Mouse (Mus musculus): ENCODE data around the gene Cnn1. TPM values are rescaled to one million over a fixed set of nuclear protein-coding genes. Genes with fewer than 3 reads are reported as not detected.
A peak's percentile ranks its signal among the peaks of the same experiment; 100 is the strongest.

The Cnn1 gene
- polyA plus RNA-seq, 1 experiment from 2014 or later, result 2.1 TPM

- 87% methylated on average over 2 of the region's 2 CpGs for WGBS
- no peaks in the 10 kb centered on the region for H3K27me3 ChIP-seq (ENCODE audit: control insufficient read depth, insufficient read depth, low read length)
- ATAC-seq (ENCODE audit: low FRiP score) (no peak), DNase-seq (ENCODE audit: low spot score) (no peak)
- H3K9ac ChIP-seq (ENCODE audit: low read depth, low read length), result no peak overlapping the region
- no peak overlapping the region for H3K4me3 ChIP-seq (ENCODE audit: low read depth, low read length)
- H3K27ac ChIP-seq (ENCODE audit: low read depth, low read length), result no peak overlapping the region
- peaks cover 3% of the 10 kb centered on the region; the same call in 1 of the 2 replicates for H3K4me1 ChIP-seq (replicated peaks; ENCODE audit: control insufficient read depth, insufficient read depth, low read length)
- no peaks in the 10 kb centered on the region for H3K36me3 ChIP-seq (ENCODE audit: control insufficient read depth, insufficient read depth, low read length)
- no peak overlapping the region for H3K4me2 ChIP-seq (replicated peaks; ENCODE audit: low read depth, low read length)
- H3K9me3 ChIP-seq (ENCODE audit: control insufficient read depth, low read length), result no peaks in the 10 kb centered on the region
Measured at GRCm38 (mm10) chr9:22087034-22087618, 11.9 kb upstream of the Cnn1 start.

- Histone ChIP-seq H3K4me2 (replicated peaks; ENCODE audit: low read depth, low read length) (no peak overlapping the region), H3K9me3 (ENCODE audit: control insufficient read depth, low read length) (no peaks in the 10 kb centered on the region), H3K27me3 (ENCODE audit: control insufficient read depth, insufficient read depth, low read length) (no peaks in the 10 kb centered on the region), H3K4me1 (replicated peaks; ENCODE audit: control insufficient read depth, insufficient read depth, low read length) (peaks cover 3% of the 10 kb centered on the region; the same call in 1 of the 2 replicates), H3K27ac (ENCODE audit: low read depth, low read length) (no peak overlapping the region), H3K36me3 (ENCODE audit: control insufficient read depth, insufficient read depth, low read length) (no peaks in the 10 kb centered on the region), H3K9ac (ENCODE audit: low read depth, low read length) (no peak overlapping the region), H3K4me3 (ENCODE audit: low read depth, low read length) (no peak overlapping the region)
- 97% methylated on average over 7 of the region's 7 CpGs for WGBS
- ATAC-seq (ENCODE audit: low FRiP score), result no peak
- no peak for DNase-seq (ENCODE audit: low spot score)
Measured at GRCm38 (mm10) chr9:22089281-22089680, 9.7 kb upstream of the Cnn1 start.

GRCm38 (mm10) chr9:22089986-22090385, 9.0 kb upstream of the Cnn1 start:
- DNase-seq (ENCODE audit: low spot score) (no peak), ATAC-seq (ENCODE audit: low FRiP score) (no peak)
- Histone ChIP-seq H3K9ac (ENCODE audit: low read depth, low read length) (no peak overlapping the region), H3K4me3 (ENCODE audit: low read depth, low read length) (no peak overlapping the region), H3K4me1 (replicated peaks; ENCODE audit: control insufficient read depth, insufficient read depth, low read length) (no peaks in the 10 kb centered on the region), H3K36me3 (ENCODE audit: control insufficient read depth, insufficient read depth, low read length) (no peaks in the 10 kb centered on the region), H3K4me2 (replicated peaks; ENCODE audit: low read depth, low read length) (no peak overlapping the region), H3K9me3 (ENCODE audit: control insufficient read depth, low read length) (no peaks in the 10 kb centered on the region), H3K27me3 (ENCODE audit: control insufficient read depth, insufficient read depth, low read length) (no peaks in the 10 kb centered on the region), H3K27ac (ENCODE audit: low read depth, low read length) (no peak overlapping the region)
- 86% methylated on average over 7 of the region's 7 CpGs for WGBS

- Histone ChIP-seq H3K36me3 (ENCODE audit: control insufficient read depth, insufficient read depth, low read length) (no peaks in the 10 kb centered on the region), H3K4me1 (replicated peaks; ENCODE audit: control insufficient read depth, insufficient read depth, low read length) (peaks cover 3% of the 10 kb centered on the region; the same call in 1 of the 2 replicates), H3K27me3 (ENCODE audit: control insufficient read depth, insufficient read depth, low read length) (no peaks in the 10 kb centered on the region; the same call in 1 of the 2 replicates), H3K9me3 (ENCODE audit: control insufficient read depth, low read length) (no peaks in the 10 kb centered on the region), H3K4me2 (replicated peaks; ENCODE audit: low read depth, low read length) (no peak overlapping the region), H3K27ac (ENCODE audit: low read depth, low read length) (no peak overlapping the region), H3K9ac (ENCODE audit: low read depth, low read length) (no peak overlapping the region), H3K4me3 (ENCODE audit: low read depth, low read length) (no peak overlapping the region)
- no peak for DNase-seq (ENCODE audit: low spot score)
- WGBS, result 85% methylated on average over 6 of the region's 6 CpGs
- no peak for ATAC-seq (ENCODE audit: low FRiP score)
Measured at GRCm38 (mm10) chr9:22092746-22093145, 6.3 kb upstream of the Cnn1 start.

GRCm38 (mm10) chr9:22095854-22096307, 3.1 kb upstream of the Cnn1 start:
- H3K36me3 ChIP-seq (ENCODE audit: control insufficient read depth, insufficient read depth, low read length), result no peaks in the 10 kb centered on the region
- WGBS, result 5% methylated on average over 24 of the region's 24 CpGs
- no peak overlapping the region for H3K27ac ChIP-seq (ENCODE audit: low read depth, low read length)
- H3K4me2 ChIP-seq (replicated peaks; ENCODE audit: low read depth, low read length), result peak overlapping the region; percentile 60
- peak overlapping the region; percentile 48 for H3K9ac ChIP-seq (ENCODE audit: low read depth, low read length)
- peak; percentile 84 for DNase-seq (ENCODE audit: low spot score)
- H3K27me3 ChIP-seq (ENCODE audit: control insufficient read depth, insufficient read depth, low read length), result peaks cover 19% of the 10 kb centered on the region
- peak overlapping the region; percentile 30 for H3K4me3 ChIP-seq (ENCODE audit: low read depth, low read length)
- ATAC-seq (ENCODE audit: low FRiP score), result peak; percentile 66; the same call in 1 of the 2 replicates
- peaks cover 3% of the 10 kb centered on the region; the same call in 1 of the 2 replicates for H3K4me1 ChIP-seq (replicated peaks; ENCODE audit: control insufficient read depth, insufficient read depth, low read length)
- no peaks in the 10 kb centered on the region for H3K9me3 ChIP-seq (ENCODE audit: control insufficient read depth, low read length)

- Histone ChIP-seq H3K9me3 (ENCODE audit: control insufficient read depth, low read length) (no peaks in the 10 kb centered on the region), H3K27me3 (ENCODE audit: control insufficient read depth, insufficient read depth, low read length) (peaks cover 24% of the 10 kb centered on the region), H3K4me1 (replicated peaks; ENCODE audit: control insufficient read depth, insufficient read depth, low read length) (peaks cover 3% of the 10 kb centered on the region; the same call in 1 of the 2 replicates), H3K4me2 (replicated peaks; ENCODE audit: low read depth, low read length) (no peak overlapping the region), H3K36me3 (ENCODE audit: control insufficient read depth, insufficient read depth, low read length) (no peaks in the 10 kb centered on the region), H3K27ac (ENCODE audit: low read depth, low read length) (no peak overlapping the region), H3K4me3 (ENCODE audit: low read depth, low read length) (no peak overlapping the region), H3K9ac (ENCODE audit: low read depth, low read length) (no peak overlapping the region)
- ATAC-seq (ENCODE audit: low FRiP score) (no peak), DNase-seq (ENCODE audit: low spot score) (no peak)
- 4% methylated on average over 18 of the region's 18 CpGs for WGBS
Measured at GRCm38 (mm10) chr9:22099922-22100321, 906 bp downstream of the Cnn1 start.

- Histone ChIP-seq H3K9ac (ENCODE audit: low read depth, low read length) (no peak overlapping the region), H3K9me3 (ENCODE audit: control insufficient read depth, low read length) (no peaks in the 10 kb centered on the region), H3K27me3 (ENCODE audit: control insufficient read depth, insufficient read depth, low read length) (no peaks in the 10 kb centered on the region), H3K4me2 (replicated peaks; ENCODE audit: low read depth, low read length) (no peak overlapping the region), H3K4me3 (ENCODE audit: low read depth, low read length) (no peak overlapping the region), H3K36me3 (ENCODE audit: control insufficient read depth, insufficient read depth, low read length) (peaks cover 11% of the 10 kb centered on the region; the same call in 1 of the 2 replicates), H3K27ac (ENCODE audit: low read depth, low read length) (no peak overlapping the region), H3K4me1 (replicated peaks; ENCODE audit: control insufficient read depth, insufficient read depth, low read length) (no peaks in the 10 kb centered on the region)
- WGBS, result 94% methylated on average over 9 of the region's 9 CpGs
- no peak for DNase-seq (ENCODE audit: low spot score)
- ATAC-seq (ENCODE audit: low FRiP score), result no peak
Measured at GRCm38 (mm10) chr9:22108194-22108593, 9.2 kb downstream of the Cnn1 start.

GRCm38 (mm10) chr9:22115635-22116034, 16.6 kb downstream of the Cnn1 start:
- no peak for ATAC-seq (ENCODE audit: low FRiP score)
- WGBS, result 87% methylated on average over 4 of the region's 4 CpGs
- peaks cover 8% of the 10 kb centered on the region; the same call in 1 of the 2 replicates for H3K36me3 ChIP-seq (ENCODE audit: control insufficient read depth, insufficient read depth, low read length)
- no peaks in the 10 kb centered on the region for H3K9me3 ChIP-seq (ENCODE audit: control insufficient read depth, low read length)
- H3K4me3 ChIP-seq (ENCODE audit: low read depth, low read length), result no peak overlapping the region; the same call in 1 of the 2 replicates
- H3K9ac ChIP-seq (ENCODE audit: low read depth, low read length), result peak overlapping the region; percentile 96
- no peak overlapping the region; the same call in 1 of the 2 replicates for H3K27ac ChIP-seq (ENCODE audit: low read depth, low read length)
- H3K27me3 ChIP-seq (ENCODE audit: control insufficient read depth, insufficient read depth, low read length), result no peaks in the 10 kb centered on the region
- peak overlapping the region; percentile 81 for H3K4me2 ChIP-seq (replicated peaks; ENCODE audit: low read depth, low read length)
- no peak for DNase-seq (ENCODE audit: low spot score)
- peaks cover 7% of the 10 kb centered on the region; the same call in 1 of the 2 replicates for H3K4me1 ChIP-seq (replicated peaks; ENCODE audit: control insufficient read depth, insufficient read depth, low read length)

GRCm38 (mm10) chr9:22116086-22116485, 17.1 kb downstream of the Cnn1 start:
- Histone ChIP-seq H3K27me3 (ENCODE audit: control insufficient read depth, insufficient read depth, low read length) (no peaks in the 10 kb centered on the region), H3K4me2 (replicated peaks; ENCODE audit: low read depth, low read length) (peak overlapping the region; percentile 81), H3K27ac (ENCODE audit: low read depth, low read length) (peak overlapping the region; percentile 65; the same call in 1 of the 2 replicates), H3K4me1 (replicated peaks; ENCODE audit: control insufficient read depth, insufficient read depth, low read length) (peaks cover 7% of the 10 kb centered on the region; the same call in 1 of the 2 replicates), H3K9me3 (ENCODE audit: control insufficient read depth, low read length) (no peaks in the 10 kb centered on the region), H3K36me3 (ENCODE audit: control insufficient read depth, insufficient read depth, low read length) (peaks cover 8% of the 10 kb centered on the region; the same call in 1 of the 2 replicates), H3K4me3 (ENCODE audit: low read depth, low read length) (peak overlapping the region; percentile 85), H3K9ac (ENCODE audit: low read depth, low read length) (peak overlapping the region; percentile 96)
- 25% methylated on average over 15 of the region's 15 CpGs for WGBS
- DNase-seq (ENCODE audit: low spot score), result peak; percentile 43
- no peak for ATAC-seq (ENCODE audit: low FRiP score)

All from hindbrain, embryonic 11.5 days (tissue).